ENCODE assay signal across 8 mouse cellular contexts in the genomic region with DNA sequence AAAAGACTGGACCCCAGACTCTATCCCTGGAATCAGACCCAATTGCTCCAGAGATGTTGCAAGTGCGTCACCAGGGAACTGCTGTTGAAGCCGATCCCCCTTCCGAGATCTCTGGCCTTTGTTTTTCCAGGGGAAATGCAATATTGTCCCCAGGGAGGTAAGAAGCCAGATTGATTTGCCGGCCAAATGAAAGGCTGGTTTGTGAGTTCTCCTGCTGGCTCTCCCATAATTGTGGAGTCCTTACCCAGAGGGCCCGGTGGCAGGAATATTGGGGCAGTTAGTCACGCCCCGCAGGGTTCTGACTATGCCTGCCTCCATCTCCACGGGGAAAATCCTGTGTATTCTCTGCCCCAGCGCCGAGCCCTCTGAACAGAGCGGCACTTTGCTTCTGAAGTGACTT. TPM values are rescaled to one million over a fixed set of nuclear protein-coding genes. Genes with fewer than 3 reads are reported as not detected.
DNase-seq lines count a peak whose midpoint lies in the region; ATAC-seq and TF ChIP-seq lines count a peak whose summit lies in the region.

No protein-coding gene starts in this region.

- H3K4me2 ChIP-seq in heart, embryonic 14.5 days (ENCODE audit: low read length), result peak overlapping the region; percentile 39
- H3K4me2 ChIP-seq in stomach, postnatal 0 days (replicated peaks; ENCODE audit: low read depth), result no peak overlapping the region

- peaks cover 83% of the 10 kb centered on the region for H3K27me3 ChIP-seq in heart, embryonic 14.5 days (ENCODE audit: control insufficient read depth, insufficient read depth, low read length)
- no peaks in the 10 kb centered on the region for H3K27me3 ChIP-seq in stomach, postnatal 0 days (ENCODE audit: control insufficient read depth, insufficient read depth, low read length)

- WGBS in heart, embryonic 14.5 days, result 17% methylated on average over 11 of the region's 11 CpGs
- 52% methylated on average over 11 of the region's 11 CpGs for WGBS in stomach, postnatal 0 days

- peak; percentile 26 for DNase-seq in retina, embryonic 14.5 days (ENCODE audit: low spot score)
- DNase-seq in retina, postnatal 1 day, result no peak
- peak; percentile 43 for DNase-seq in kidney, postnatal 14 days
- DNase-seq in skeletal muscle tissue, adult 2 months (ENCODE audit: low read depth, low spot score), result peak; percentile 34
- no peak for DNase-seq in stomach, postnatal 0 days (ENCODE audit: low spot score)
- no peak for DNase-seq in cerebellum, adult 11 months
- DNase-seq in B cell, adult 2 months, result no peak

- H3K4me3 ChIP-seq in heart, embryonic 14.5 days (ENCODE audit: control insufficient read depth in 1 of 2, insufficient read depth in 1 of 2, low read depth in 1 of 2, low read length in 2 of 2), result peak overlapping the region in 1 of 2 experiments; percentile 2; a peak in 1 of 4 replicates
- H3K4me3 ChIP-seq in stomach, postnatal 0 days (ENCODE audit: low read depth, low read length), result no peak overlapping the region

- no peaks in the 10 kb centered on the region for H3K36me3 ChIP-seq in heart, embryonic 14.5 days (ENCODE audit: control insufficient read depth, insufficient read depth, low read length)
- H3K36me3 ChIP-seq in stomach, postnatal 0 days (ENCODE audit: control insufficient read depth, insufficient read depth, low read length), result no peaks in the 10 kb centered on the region

- ATAC-seq in heart, embryonic 14.5 days (ENCODE audit: insufficient number of reproducible peaks, insufficient read depth, low FRiP score, low read depth), result no peak
- no peak for ATAC-seq in stomach, postnatal 0 days (ENCODE audit: low FRiP score, low TSS enrichment)

- no peak for TF ChIP-seq CTCF in stomach, postnatal 0 days (IDR thresholded peaks at IDR 0.05; ENCODE audit: low read depth)

- H3K4me1 ChIP-seq in heart, embryonic 14.5 days (ENCODE audit: control insufficient read depth in 2 of 2, insufficient read depth in 2 of 2, low read length in 2 of 2), result peaks cover 14 to 20% of the 10 kb centered on the region in 2 experiments; a peak in 3 of 4 replicates
- H3K4me1 ChIP-seq in stomach, postnatal 0 days (replicated peaks; ENCODE audit: control insufficient read depth, insufficient read depth), result no peaks in the 10 kb centered on the region

- H3K27ac ChIP-seq in heart, embryonic 14.5 days (replicated peaks in 1 of 2; ENCODE audit: control insufficient read depth in 1 of 2, insufficient read depth in 1 of 2, low read depth in 2 of 2, low read length in 2 of 2), result no peak overlapping the region
- H3K27ac ChIP-seq in stomach, postnatal 0 days (replicated peaks), result no peak overlapping the region

- no peaks in the 10 kb centered on the region for H3K9me3 ChIP-seq in heart, embryonic 14.5 days (ENCODE audit: control insufficient read depth, low read length)
- H3K9me3 ChIP-seq in stomach, postnatal 0 days (ENCODE audit: control insufficient read depth, low read length), result no peaks in the 10 kb centered on the region

- TF ChIP-seq EP300 in stomach, postnatal 0 days (optimal IDR thresholded peaks at IDR 0.05), result no peak

- H3K9ac ChIP-seq in heart, embryonic 14.5 days (ENCODE audit: low read length), result peak overlapping the region; percentile 41; the same call in 1 of the 2 replicates
- H3K9ac ChIP-seq in stomach, postnatal 0 days (ENCODE audit: low read length), result no peak overlapping the region

RNA-seq across cellular contexts. Expression of a gene that starts 3.9 kb away (rescaled TPM):
- polyA plus RNA-seq in heart, embryonic 14.5 days (2014; fragmentation: Nextera tagmentation; extraction: Ambion mirVana), result 1.9 and 2.7 TPM in 2 replicates
- polyA plus RNA-seq in stomach, postnatal 0 days (2015; fragmentation: Nextera tagmentation; extraction: Ambion mirVana), result 0.59 and 0.61 TPM in 2 replicates

Comparison
In these comparisons a context has a peak if more than half of its experiments do, and no peak if none do; other contexts are left out.
1. DNase-seq: peak in retina, embryonic 14.5 days (single experiment), kidney, postnatal 14 days (single experiment) and skeletal muscle tissue, adult 2 months (single experiment); none in retina, postnatal 1 day (single experiment), stomach, postnatal 0 days (single experiment), cerebellum, adult 11 months (single experiment) and B cell, adult 2 months (0 of 2).